Mouse (Mus musculus): ENCODE results near the gene Gjb2.

The Gjb2 gene

DNA sequence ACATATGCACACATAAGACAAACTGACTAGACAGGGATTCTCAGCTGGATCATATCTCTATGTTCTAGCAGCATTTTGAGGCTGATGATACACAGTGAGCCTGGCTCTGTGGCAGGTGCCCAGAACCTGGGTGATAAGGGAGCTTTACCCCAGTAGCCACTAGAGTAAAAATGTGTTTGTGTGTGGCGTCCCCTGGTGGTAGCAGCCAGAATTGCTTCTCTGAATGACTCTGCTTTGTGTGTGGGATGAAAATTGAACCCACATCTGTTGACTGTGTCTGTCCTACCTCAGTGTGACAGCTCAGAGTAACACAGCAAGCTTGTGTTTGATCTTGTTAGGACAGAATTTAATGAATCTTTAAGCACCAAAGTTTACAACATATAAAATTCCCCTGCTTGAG, 44.5 kb downstream of the Gjb2 start:
- DNase-seq: peak; percentile 79

DNA sequence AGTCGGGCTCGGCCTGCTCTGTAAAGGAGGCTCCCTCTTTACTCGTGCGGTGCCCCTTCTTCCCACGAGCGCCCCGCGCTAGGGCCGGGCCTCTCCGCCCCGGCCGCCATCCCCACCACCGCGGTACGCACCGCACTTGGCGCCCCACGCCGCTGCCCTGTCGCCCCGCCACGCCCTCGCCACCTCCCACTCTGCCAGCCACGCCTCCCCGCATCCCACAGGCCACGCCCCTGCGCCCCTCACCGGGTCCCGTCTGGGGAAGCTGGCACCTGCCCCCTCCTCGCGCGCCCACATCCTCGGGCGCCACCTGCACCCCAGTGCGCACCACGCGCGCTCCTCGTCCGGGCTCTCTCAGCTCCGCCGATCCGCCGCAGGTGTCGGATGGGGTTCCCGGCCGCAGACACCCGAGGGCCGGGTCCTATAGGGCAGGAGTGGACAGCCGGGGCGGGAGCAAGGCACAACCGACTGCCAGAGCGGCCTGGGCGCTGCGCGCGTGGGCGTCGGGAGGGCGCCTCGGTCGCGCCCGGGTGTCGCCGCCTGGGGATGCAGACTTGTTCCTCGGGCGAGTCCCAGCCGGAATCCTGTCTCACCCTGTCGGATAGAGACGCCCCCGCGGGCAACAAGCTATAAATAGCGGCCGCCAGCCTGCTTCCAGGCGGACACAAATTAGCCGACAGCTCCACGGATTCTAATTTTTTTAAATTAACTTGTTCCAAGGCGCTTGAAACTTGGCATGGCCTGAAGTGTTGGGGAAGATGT, 46.8 kb downstream of the Gjb2 start, which contains the start of gene Gja3:
Gja3 (minus strand) TSS at position 538 of the 759 bp plus-strand sequence.
- DNase-seq: peak; percentile 88

DNA sequence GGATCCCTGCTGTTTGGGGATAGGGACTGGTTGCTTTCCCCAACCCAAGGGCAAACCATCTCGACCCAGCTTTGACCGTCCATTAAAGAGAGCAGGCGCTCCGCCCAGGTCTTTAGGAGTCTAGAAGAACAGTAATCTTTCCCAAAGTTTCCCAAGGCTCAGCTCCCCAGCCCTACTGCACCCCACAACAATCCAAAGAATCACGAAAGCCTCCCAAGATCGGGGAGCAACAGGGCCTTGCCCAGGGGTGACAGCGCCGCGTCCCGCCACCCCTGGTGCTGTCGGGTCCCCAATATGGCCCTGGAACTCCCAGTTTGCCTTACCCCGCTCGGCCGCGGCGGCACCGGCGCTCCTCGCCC, 47.3 kb downstream of the Gjb2 start:
- no peak for DNase-seq

DNA sequence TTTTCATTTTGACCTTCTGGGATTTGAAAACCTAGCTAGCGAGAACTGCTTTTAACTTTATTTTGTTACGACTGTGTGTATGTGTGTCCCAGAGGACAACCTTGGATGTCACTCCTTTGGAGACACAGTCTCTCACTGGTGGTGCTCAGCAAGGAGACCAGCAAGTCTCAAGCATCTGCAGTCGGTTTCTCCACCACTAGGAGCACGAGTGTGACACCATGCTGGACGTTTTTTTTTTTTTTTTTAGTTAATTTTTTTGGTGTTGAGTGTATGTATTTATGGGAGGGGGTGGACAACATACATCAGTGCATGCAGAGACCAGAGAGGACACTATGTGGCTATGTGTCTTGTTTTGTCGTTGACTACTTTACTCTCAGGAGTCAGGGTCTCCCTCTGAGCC, 51.8 kb downstream of the Gjb2 start:
- no peak for DNase-seq

Measured in thymus, postnatal 25 days (tissue).